Comparison of ENCODE assay signal across 19 mouse cellular contexts in the genomic region with DNA sequence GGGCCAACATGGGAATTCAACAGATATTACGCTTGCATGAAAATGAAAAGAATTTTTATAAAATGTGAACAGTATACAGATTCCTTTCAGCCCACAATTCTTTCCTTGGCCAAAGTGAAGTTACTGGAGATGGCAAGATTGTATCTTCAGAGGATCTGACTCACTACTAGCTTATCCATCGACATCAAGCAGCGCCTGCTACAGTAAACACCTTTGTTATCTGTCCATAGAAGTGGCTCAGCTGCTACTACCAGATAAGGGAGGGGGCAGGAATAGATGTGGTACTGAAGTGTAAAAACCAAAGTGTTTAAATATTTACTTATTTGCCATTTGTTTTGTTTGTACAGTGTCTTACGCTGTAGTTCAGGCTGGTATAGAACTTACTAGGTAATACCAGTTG. TPM values are rescaled to one million over a fixed set of nuclear protein-coding genes. Genes with fewer than 3 reads are reported as not detected.
DNase-seq lines count a peak whose midpoint lies in the region; ATAC-seq and TF ChIP-seq lines count a peak whose summit lies in the region.
"Had no signal": no experiment of that assay in that cellular context is flagged by ENCODE, and none has a peak within 500 bp of the region (broad histone marks: within the 10 kb centered on the region; RNA-seq: fewer than 3 reads in every experiment).

No protein-coding gene starts in this region.

- no peaks in the 10 kb centered on the region for H3K27me3 ChIP-seq in lung, postnatal 0 days (replicated peaks; ENCODE audit: insufficient read depth, low read length)
- H3K27me3 ChIP-seq in liver, embryonic 13.5 days = no peaks in the 10 kb centered on the region
- H3K27me3 ChIP-seq in stomach, embryonic 15.5 days (replicated peaks) = no peaks in the 10 kb centered on the region
- H3K27me3 ChIP-seq in forebrain, embryonic 13.5 days = no peaks in the 10 kb centered on the region
- H3K27me3 ChIP-seq: Patski had no signal

- TF ChIP-seq POLR2A in lung, adult 2 months (IDR thresholded peaks at IDR 0.05; ENCODE audit: borderline replicate concordance, extremely low read depth, low read depth, low read length) = no peak

- TF ChIP-seq EP300 in lung, postnatal 0 days (IDR thresholded peaks at IDR 0.05) = peak; percentile 66

- no peak overlapping the region for H3K9ac ChIP-seq in lung, postnatal 0 days (replicated peaks; ENCODE audit: low read depth)
- no peak overlapping the region; the same call in 1 of the 2 replicates for H3K9ac ChIP-seq in liver, embryonic 13.5 days
- no peak overlapping the region for H3K9ac ChIP-seq in stomach, embryonic 15.5 days
- H3K9ac ChIP-seq in forebrain, embryonic 13.5 days = no peak overlapping the region
- H3K9ac ChIP-seq: lung, embryonic 14.5 days had no signal

- no peak overlapping the region for H3K4me3 ChIP-seq in lung, postnatal 0 days (ENCODE audit: low read depth, low read length)
- no peak overlapping the region for H3K4me3 ChIP-seq in lung, adult 2 months (replicated peaks; ENCODE audit: extremely low read depth, low read depth, low read length)
- no peak overlapping the region for H3K4me3 ChIP-seq in liver, embryonic 13.5 days (replicated peaks)
- no peak overlapping the region for H3K4me3 ChIP-seq in stomach, embryonic 15.5 days (replicated peaks)
- no peak overlapping the region for H3K4me3 ChIP-seq in forebrain, embryonic 13.5 days
- H3K4me3 ChIP-seq: forebrain, embryonic 10.5 days had no signal

- no peak for DNase-seq in lung, postnatal 0 days (ENCODE audit: low spot score)
- no peak for DNase-seq in lung, adult 2 months
- DNase-seq in c-Kit-positive CD71-positive TER-119-negative erythroid progenitor cells, embryonic 14.5 days (ENCODE audit: low read depth) = peak; percentile 67
- DNase-seq in liver, embryonic 13.5 days = peak; percentile 77
- no peak for DNase-seq in kidney, postnatal 14 days
- DNase-seq: adrenal gland, postnatal 10 days; cerebellum, adult 11-12 months; cerebellum, postnatal 25 days; embryo, embryonic 11 days; kidney, postnatal 4 days; layer of hippocampus, adult 9-11 months; lung, embryonic 14.5 days; lung, postnatal 4 days; right cerebral cortex, postnatal 4 days had no signal

- H3K27ac ChIP-seq in lung, postnatal 0 days (ENCODE audit: low read length) = no peak overlapping the region
- peak overlapping the region; percentile 84 for H3K27ac ChIP-seq in liver, embryonic 13.5 days
- no peak overlapping the region for H3K27ac ChIP-seq in stomach, embryonic 15.5 days
- no peak overlapping the region for H3K27ac ChIP-seq in forebrain, embryonic 13.5 days
- H3K27ac ChIP-seq: forebrain, embryonic 10.5 days had no signal

- no peak overlapping the region for H3K4me2 ChIP-seq in lung, postnatal 0 days (replicated peaks; ENCODE audit: low read depth, low read length)
- H3K4me2 ChIP-seq in liver, embryonic 13.5 days = peak overlapping the region; percentile 35; the same call in 1 of the 2 replicates
- no peak overlapping the region for H3K4me2 ChIP-seq in stomach, embryonic 15.5 days
- H3K4me2 ChIP-seq in forebrain, embryonic 13.5 days = no peak overlapping the region
- H3K4me2 ChIP-seq: lung, embryonic 14.5 days; midbrain, embryonic 11.5 days had no signal

- 33% methylated on average over 4 of the region's 4 CpGs for WGBS in lung, postnatal 0 days
- WGBS in lung, adult 2 months = 42% methylated on average over 4 of the region's 4 CpGs
- 30% methylated on average over 4 of the region's 4 CpGs for WGBS in liver, embryonic 13.5 days (ENCODE audit: insufficient replicate concordance)
- 57% methylated on average over 4 of the region's 4 CpGs for WGBS in stomach, embryonic 15.5 days
- WGBS in forebrain, embryonic 13.5 days = 95% methylated on average over 4 of the region's 4 CpGs

- no peaks in the 10 kb centered on the region for H3K4me1 ChIP-seq in lung, postnatal 0 days (ENCODE audit: insufficient read depth, low read depth, low read length)
- no peaks in the 10 kb centered on the region for H3K4me1 ChIP-seq in lung, adult 2 months (ENCODE audit: control insufficient read depth, insufficient read depth, low read length)
- peaks cover 75% of the 10 kb centered on the region for H3K4me1 ChIP-seq in liver, embryonic 13.5 days (replicated peaks)
- no peaks in the 10 kb centered on the region for H3K4me1 ChIP-seq in stomach, embryonic 15.5 days
- no peaks in the 10 kb centered on the region for H3K4me1 ChIP-seq in forebrain, embryonic 13.5 days
- H3K4me1 ChIP-seq: forebrain, embryonic 10.5 days had no signal

- no peaks in the 10 kb centered on the region for H3K36me3 ChIP-seq in lung, postnatal 0 days (ENCODE audit: insufficient read depth, low read length)
- H3K36me3 ChIP-seq in liver, embryonic 13.5 days = no peaks in the 10 kb centered on the region
- no peaks in the 10 kb centered on the region for H3K36me3 ChIP-seq in stomach, embryonic 15.5 days
- H3K36me3 ChIP-seq in forebrain, embryonic 13.5 days (ENCODE audit: poor library complexity, severe bottlenecking) = no peaks in the 10 kb centered on the region
- H3K36me3 ChIP-seq: forebrain, embryonic 10.5 days had no signal

- no peak for TF ChIP-seq CTCF in lung, postnatal 0 days (IDR thresholded peaks at IDR 0.05)
- no peak for TF ChIP-seq CTCF in lung, adult 2 months (IDR thresholded peaks at IDR 0.05; ENCODE audit: insufficient read depth, low read length)

- H3K9me3 ChIP-seq in lung, postnatal 0 days (ENCODE audit: low read length) = no peaks in the 10 kb centered on the region
- no peaks in the 10 kb centered on the region for H3K9me3 ChIP-seq in liver, embryonic 13.5 days (replicated peaks)
- no peaks in the 10 kb centered on the region for H3K9me3 ChIP-seq in stomach, embryonic 15.5 days
- no peaks in the 10 kb centered on the region for H3K9me3 ChIP-seq in forebrain, embryonic 13.5 days (replicated peaks)
- H3K9me3 ChIP-seq: forebrain, embryonic 10.5 days had no signal

- ATAC-seq in lung, postnatal 0 days = no peak
- ATAC-seq in liver, embryonic 13.5 days (ENCODE audit: low read depth) = peak; percentile 97
- peak; percentile 91 for ATAC-seq in stomach, embryonic 15.5 days (ENCODE audit: insufficient read depth, low FRiP score, low read depth)
- no peak for ATAC-seq in forebrain, embryonic 13.5 days
- ATAC-seq: Patski had no signal

RNA-seq across cellular contexts. Expression of a gene that starts 8.6 kb away (rescaled TPM):
- polyA plus RNA-seq in lung, postnatal 0 days (2015; fragmentation: Nextera tagmentation; extraction: Ambion mirVana) = 16.5 and 17.3 TPM in 2 replicates
- 9.1 and 11.6 TPM in 2 replicates for polyA plus RNA-seq in lung, adult 2 months (2012; rRNA removed)
- 34.7 and 39.3 TPM in 2 replicates for polyA plus RNA-seq in liver, embryonic 13.5 days (2015; fragmentation: Nextera tagmentation; extraction: Ambion mirVana)
- polyA plus RNA-seq in stomach, embryonic 15.5 days (2015; fragmentation: Nextera tagmentation; extraction: Ambion mirVana) = 13.8 and 15.0 TPM in 2 replicates
- polyA plus RNA-seq in forebrain, embryonic 13.5 days (2015; fragmentation: Nextera tagmentation; extraction: Ambion mirVana) = 7.6 and 9.3 TPM in 2 replicates

Comparison
In these comparisons a context has a peak if more than half of its experiments do, and no peak if none do; other contexts are left out.
1. ATAC-seq: peak in liver, embryonic 13.5 days (single experiment) and stomach, embryonic 15.5 days (single experiment); none in lung, postnatal 0 days (single experiment) and forebrain, embryonic 13.5 days (single experiment).
2. DNase-seq: peak in c-Kit-positive CD71-positive TER-119-negative erythroid progenitor cells, embryonic 14.5 days (single experiment) and liver, embryonic 13.5 days (single experiment); none in lung, postnatal 0 days (single experiment), lung, adult 2 months (single experiment) and kidney, postnatal 14 days (single experiment).